Mouse (Mus musculus): Measurements from ENCODE around the gene Qpct. TPM values are rescaled to one million over a fixed set of nuclear protein-coding genes. Genes with fewer than 3 reads are reported as not detected.
"Not testable (repeated sequence)": the region's sequence is repeated elsewhere in the genome, so short reads cannot be mapped to it uniquely, and the experiment has no call there.

Qpct gene
- polyA plus RNA-seq, 1 experiment = 2.7 TPM

DNA sequence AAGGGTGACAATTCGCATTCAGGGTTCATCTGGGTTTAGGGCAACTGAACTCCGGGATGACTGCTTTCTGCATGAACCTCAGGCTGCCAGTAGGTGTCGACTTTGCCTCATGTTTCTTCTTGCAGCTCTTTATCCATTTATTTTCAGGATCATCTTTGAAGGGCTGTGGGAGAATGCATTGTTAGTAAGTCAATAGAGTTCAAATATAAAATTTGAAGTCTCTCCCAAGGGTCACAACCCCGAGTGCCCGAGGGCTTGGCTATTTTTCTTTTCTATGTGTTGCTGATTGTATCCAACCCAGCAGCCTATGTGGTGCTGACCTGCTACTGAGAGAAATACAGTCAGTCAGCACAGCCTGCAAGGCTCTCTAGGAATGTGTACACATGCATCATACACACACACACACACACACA is 59.2 kb downstream of the Qpct start:
- no peaks in the 10 kb centered on the region for H3K4me1 ChIP-seq (replicated peaks; ENCODE audit: control insufficient read depth, insufficient read depth, low read length)
- H3K36me3 ChIP-seq (ENCODE audit: control insufficient read depth, insufficient read depth, low read length) = no peaks in the 10 kb centered on the region
- no peaks in the 10 kb centered on the region for H3K27me3 ChIP-seq (ENCODE audit: control insufficient read depth, insufficient read depth, low read length)
- TF ChIP-seq CTCF (IDR thresholded peaks at IDR 0.05; ENCODE audit: borderline replicate concordance, control insufficient read depth, extremely low read depth, insufficient read depth, low read length, poor library complexity) = no peak
- no peak for TF ChIP-seq POLR2A (IDR thresholded peaks at IDR 0.05; ENCODE audit: control insufficient read depth, extremely low read depth, insufficient read depth, low read length, poor library complexity)
- H3K4me3 ChIP-seq (ENCODE audit: control insufficient read depth, insufficient read depth, low read length) = no peak overlapping the region
- DNase-seq = peak; percentile 22
- 15% methylated on average over 5 of the region's 5 CpGs for WGBS
- H3K27ac ChIP-seq (ENCODE audit: control insufficient read depth, insufficient read depth, low read length) = no peak overlapping the region

DNA sequence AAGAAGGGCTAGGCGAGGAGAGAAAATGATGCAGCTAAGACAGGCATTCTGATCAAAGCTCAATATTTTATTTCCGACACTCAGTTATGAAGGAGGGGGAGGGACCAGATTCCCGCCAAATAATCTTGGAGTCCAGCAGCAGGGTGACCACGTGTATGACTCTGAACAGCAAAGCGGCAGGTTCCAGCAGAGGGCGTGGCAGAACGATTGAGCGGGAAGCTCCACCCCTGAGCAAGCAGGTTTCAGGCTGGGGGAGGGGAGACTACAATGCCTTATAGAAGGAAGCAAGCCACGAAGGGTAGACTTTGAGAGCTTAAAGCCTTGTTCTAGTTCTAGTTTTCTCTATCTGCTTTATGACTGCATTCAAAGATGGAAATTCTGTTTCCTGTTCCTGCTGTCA is 63.5 kb downstream of the Qpct start:
- H3K4me1 ChIP-seq (replicated peaks; ENCODE audit: control insufficient read depth, insufficient read depth, low read length); H3K36me3 ChIP-seq (ENCODE audit: control insufficient read depth, insufficient read depth, low read length); DNase-seq; H3K27ac ChIP-seq (ENCODE audit: control insufficient read depth, insufficient read depth, low read length); H3K4me3 ChIP-seq (ENCODE audit: control insufficient read depth, insufficient read depth, low read length); H3K27me3 ChIP-seq (ENCODE audit: control insufficient read depth, insufficient read depth, low read length): not testable (repeated sequence)
- WGBS = 45% methylated on average over 9 of the region's 9 CpGs

DNA sequence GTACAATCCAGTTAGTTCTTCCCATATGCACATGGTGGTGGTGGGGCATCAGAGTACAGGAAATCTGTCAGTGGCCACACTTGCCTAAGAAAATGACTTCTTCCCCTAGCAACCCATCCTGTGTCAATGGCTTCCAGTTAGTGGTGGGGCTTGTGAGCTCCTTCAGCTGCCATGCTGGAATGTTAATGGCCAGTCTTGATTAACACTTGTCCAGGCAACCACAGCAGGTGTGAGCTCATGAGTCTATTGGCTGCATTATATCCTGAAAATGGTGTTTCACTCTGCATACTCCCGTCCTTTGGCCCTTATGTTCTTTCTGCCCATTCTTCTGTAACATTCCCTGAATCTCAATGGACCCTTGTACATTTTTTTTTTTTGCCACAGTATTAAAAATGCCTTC is 67.4 kb downstream of the Qpct start:
- no peaks in the 10 kb centered on the region for H3K4me1 ChIP-seq (replicated peaks; ENCODE audit: control insufficient read depth, insufficient read depth, low read length)
- no peak overlapping the region for H3K4me3 ChIP-seq (ENCODE audit: control insufficient read depth, insufficient read depth, low read length)
- no peak overlapping the region for H3K27ac ChIP-seq (ENCODE audit: control insufficient read depth, insufficient read depth, low read length)
- WGBS = 94% methylated on average over 1 of the region's 1 CpGs
- TF ChIP-seq CTCF (IDR thresholded peaks at IDR 0.05; ENCODE audit: borderline replicate concordance, control insufficient read depth, extremely low read depth, insufficient read depth, low read length, poor library complexity) (no peak), POLR2A (IDR thresholded peaks at IDR 0.05; ENCODE audit: control insufficient read depth, extremely low read depth, insufficient read depth, low read length, poor library complexity) (no peak)
- DNase-seq = no peak
- no peaks in the 10 kb centered on the region for H3K36me3 ChIP-seq (ENCODE audit: control insufficient read depth, insufficient read depth, low read length)
- no peaks in the 10 kb centered on the region for H3K27me3 ChIP-seq (ENCODE audit: control insufficient read depth, insufficient read depth, low read length)

DNA sequence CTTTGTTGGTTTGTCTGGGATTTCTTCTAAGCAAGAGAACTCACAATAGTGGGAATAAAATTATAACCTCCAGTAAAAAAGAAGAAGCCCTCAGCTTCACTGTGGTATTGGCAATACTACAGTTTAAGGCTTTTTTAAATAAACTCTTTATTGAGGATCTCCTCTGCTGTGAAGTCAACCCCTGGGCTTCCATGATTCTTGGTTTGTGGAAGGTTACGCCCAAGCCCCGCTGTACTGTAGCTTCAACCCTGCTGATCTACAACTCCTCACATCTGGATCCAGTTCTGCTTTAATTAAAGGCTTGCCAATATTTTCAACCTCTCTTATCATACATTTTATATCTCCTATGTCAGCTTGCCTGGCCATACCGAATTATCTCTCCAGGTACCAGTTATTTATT is 68.6 kb downstream of the Qpct start:
- Histone ChIP-seq H3K27me3 (ENCODE audit: control insufficient read depth, insufficient read depth, low read length) (no peaks in the 10 kb centered on the region), H3K4me1 (replicated peaks; ENCODE audit: control insufficient read depth, insufficient read depth, low read length) (no peaks in the 10 kb centered on the region), H3K27ac (ENCODE audit: control insufficient read depth, insufficient read depth, low read length) (no peak overlapping the region), H3K36me3 (ENCODE audit: control insufficient read depth, insufficient read depth, low read length) (no peaks in the 10 kb centered on the region), H3K4me3 (ENCODE audit: control insufficient read depth, insufficient read depth, low read length) (no peak overlapping the region)
- WGBS = 98% methylated on average over 3 of the region's 3 CpGs
- TF ChIP-seq POLR2A (IDR thresholded peaks at IDR 0.05; ENCODE audit: control insufficient read depth, extremely low read depth, insufficient read depth, low read length, poor library complexity) (no peak), CTCF (IDR thresholded peaks at IDR 0.05; ENCODE audit: borderline replicate concordance, control insufficient read depth, extremely low read depth, insufficient read depth, low read length, poor library complexity) (no peak)
- DNase-seq = no peak

DNA sequence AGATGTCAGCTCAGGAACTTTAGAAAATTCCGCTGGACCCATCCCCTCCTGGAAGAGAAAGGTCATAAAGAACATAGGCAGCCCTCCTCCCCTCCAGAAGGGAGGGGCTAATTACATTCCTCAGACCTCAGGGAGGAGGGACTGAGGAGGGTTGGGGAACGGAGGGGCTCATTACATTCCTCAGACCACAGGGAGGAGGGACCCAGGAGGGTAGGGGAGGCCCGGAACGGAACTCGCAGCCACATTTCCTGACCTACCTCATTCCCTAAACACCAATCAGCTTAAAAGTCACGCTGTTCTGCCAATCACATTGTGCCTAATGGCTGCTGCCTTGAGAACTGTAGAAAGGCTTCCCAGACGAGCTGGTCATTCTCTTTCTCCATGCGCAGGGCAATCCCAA is 82.0 kb downstream of the Qpct start:
- no peaks in the 10 kb centered on the region for H3K27me3 ChIP-seq (ENCODE audit: control insufficient read depth, insufficient read depth, low read length)
- H3K36me3 ChIP-seq (ENCODE audit: control insufficient read depth, insufficient read depth, low read length) = no peaks in the 10 kb centered on the region
- DNase-seq = no peak
- no peaks in the 10 kb centered on the region for H3K4me1 ChIP-seq (replicated peaks; ENCODE audit: control insufficient read depth, insufficient read depth, low read length)
- 95% methylated on average over 8 of the region's 8 CpGs for WGBS
- no peak overlapping the region for H3K4me3 ChIP-seq (ENCODE audit: control insufficient read depth, insufficient read depth, low read length)
- TF ChIP-seq POLR2A (IDR thresholded peaks at IDR 0.05; ENCODE audit: control insufficient read depth, extremely low read depth, insufficient read depth, low read length, poor library complexity) = no peak
- TF ChIP-seq CTCF (IDR thresholded peaks at IDR 0.05; ENCODE audit: borderline replicate concordance, control insufficient read depth, extremely low read depth, insufficient read depth, low read length, poor library complexity) = no peak
- H3K27ac ChIP-seq (ENCODE audit: control insufficient read depth, insufficient read depth, low read length) = no peak overlapping the region

DNA sequence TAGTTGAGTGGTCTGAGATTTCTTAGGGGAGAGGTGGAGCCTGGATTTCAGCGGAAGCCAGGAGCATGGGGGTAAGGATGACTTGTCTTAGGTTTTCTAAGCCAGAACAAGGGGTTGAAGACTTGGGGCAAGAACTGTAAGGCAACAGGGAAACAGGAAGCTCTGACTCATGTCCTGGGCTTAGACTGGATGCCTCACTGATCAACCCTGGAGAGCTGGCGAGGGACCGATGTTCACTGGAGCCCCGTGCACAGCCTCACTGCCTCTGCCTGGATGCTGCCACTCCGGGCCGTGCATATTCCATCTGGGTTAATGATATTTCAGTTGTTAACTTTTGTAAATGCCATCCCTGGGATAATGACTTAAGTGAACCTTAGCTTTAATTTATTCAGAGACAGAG is 84.1 kb downstream of the Qpct start:
- 85% methylated on average over 6 of the region's 6 CpGs for WGBS
- Histone ChIP-seq H3K27me3 (ENCODE audit: control insufficient read depth, insufficient read depth, low read length) (no peaks in the 10 kb centered on the region), H3K4me1 (replicated peaks; ENCODE audit: control insufficient read depth, insufficient read depth, low read length) (no peaks in the 10 kb centered on the region), H3K27ac (ENCODE audit: control insufficient read depth, insufficient read depth, low read length) (no peak overlapping the region), H3K4me3 (ENCODE audit: control insufficient read depth, insufficient read depth, low read length) (no peak overlapping the region), H3K36me3 (ENCODE audit: control insufficient read depth, insufficient read depth, low read length) (no peaks in the 10 kb centered on the region)
- no peak for DNase-seq
- TF ChIP-seq POLR2A (IDR thresholded peaks at IDR 0.05; ENCODE audit: control insufficient read depth, extremely low read depth, insufficient read depth, low read length, poor library complexity) = no peak
- TF ChIP-seq CTCF (IDR thresholded peaks at IDR 0.05; ENCODE audit: borderline replicate concordance, control insufficient read depth, extremely low read depth, insufficient read depth, low read length, poor library complexity) = no peak

DNA sequence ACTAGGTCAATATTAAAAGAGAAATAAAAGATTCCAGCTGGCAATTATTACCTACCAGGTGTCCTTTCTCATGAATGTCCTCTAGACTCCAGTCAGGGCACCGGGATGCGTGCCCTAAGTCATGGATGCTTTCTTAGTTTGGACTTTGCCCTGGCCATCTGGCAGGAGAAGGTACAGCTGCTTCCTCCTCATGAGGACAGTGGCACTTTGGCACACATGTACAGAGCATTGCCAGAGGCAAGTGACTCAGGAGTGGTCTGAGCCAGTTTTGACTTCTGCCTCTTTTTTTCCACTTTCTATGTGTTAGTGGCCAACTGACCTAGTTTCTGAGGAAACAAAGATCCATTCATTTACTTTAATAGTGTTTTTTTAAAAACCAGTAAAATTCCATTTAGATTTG is 84.7 kb downstream of the Qpct start:
- TF ChIP-seq POLR2A (IDR thresholded peaks at IDR 0.05; ENCODE audit: control insufficient read depth, extremely low read depth, insufficient read depth, low read length, poor library complexity) (no peak), CTCF (IDR thresholded peaks at IDR 0.05; ENCODE audit: borderline replicate concordance, control insufficient read depth, extremely low read depth, insufficient read depth, low read length, poor library complexity) (no peak)
- 99% methylated on average over 2 of the region's 2 CpGs for WGBS
- Histone ChIP-seq H3K27ac (ENCODE audit: control insufficient read depth, insufficient read depth, low read length) (no peak overlapping the region), H3K27me3 (ENCODE audit: control insufficient read depth, insufficient read depth, low read length) (no peaks in the 10 kb centered on the region), H3K4me3 (ENCODE audit: control insufficient read depth, insufficient read depth, low read length) (no peak overlapping the region), H3K36me3 (ENCODE audit: control insufficient read depth, insufficient read depth, low read length) (no peaks in the 10 kb centered on the region), H3K4me1 (replicated peaks; ENCODE audit: control insufficient read depth, insufficient read depth, low read length) (no peaks in the 10 kb centered on the region)
- no peak for DNase-seq

Other genes starting within 250 kb of the Qpct start
- 30.8 and 32.3 TPM in 2 replicates for gene Heatr5b, start 216.5 kb upstream of the Qpct start, polyA plus RNA-seq (2012; rRNA removed)
- 15.3 and 18.8 TPM in 2 replicates for gene Gpatch11, start 216.3 kb upstream of the Qpct start, polyA plus RNA-seq (2012; rRNA removed)
- gene Eif2ak2, start 169.3 kb upstream of the Qpct start, polyA plus RNA-seq (2012; rRNA removed) = 3.6 and 4.9 TPM in 2 replicates
- gene Sult6b1, start 144.9 kb upstream of the Qpct start, polyA plus RNA-seq (2012; rRNA removed) = not detected in 2 replicates
- 5.7 and 5.8 TPM in 2 replicates for gene Cebpzos, start 135.4 kb upstream of the Qpct start, polyA plus RNA-seq (2012; rRNA removed)
- gene Cebpz, start 114.8 kb upstream of the Qpct start, polyA plus RNA-seq (2012; rRNA removed) = 8.0 and 10.8 TPM in 2 replicates
- gene Ndufaf7, start 114.8 kb upstream of the Qpct start, polyA plus RNA-seq (2012; rRNA removed) = 5.4 and 5.5 TPM in 2 replicates
- gene Prkd3, start 31.1 kb upstream of the Qpct start, polyA plus RNA-seq (2012; rRNA removed) = 16.8 TPM in 2 replicates

All from thymus, adult 2 months (tissue).